Mouse (Mus musculus) midbrain, embryonic 14.5 days (tissue): ENCODE data around the gene Marcksl1. TPM values are rescaled to one million over a fixed set of nuclear protein-coding genes. Genes with fewer than 3 reads are reported as not detected.

Experiments used
- ATAC-seq: fragments of 200-750 bp; cut with Nextera tagmentation; 2 replicates; pipeline ENCODE4 v1.8.0; 2017; ENCODE audit warnings: moderate number of reproducible peaks, moderate library complexity; ENCODE audit not compliant: low FRiP score, low TSS enrichment
- DNase-seq: peaks from one replicate; pipeline ENCODE4 v3.0.0-alpha.2; 2015
- H3K27ac ChIP-seq: fragments of 300-500 bp; sonication (generic); replicated peaks from 2 replicates; pipeline ENCODE4 v1.5.1; 2014; ENCODE audit warnings: mild to moderate bottlenecking, low read depth, low read length, moderate library complexity
- H3K27me3 ChIP-seq: fragments of 300-500 bp; sonication (generic); 2 replicates; pipeline ENCODE4 v1.6.1; 2014; ENCODE audit warnings: low read length, control low read depth, mixed read lengths; ENCODE audit not compliant: control insufficient read depth, insufficient read depth
- H3K36me3 ChIP-seq: fragments of 300-500 bp; sonication (generic); 2 replicates; pipeline ENCODE4 v1.6.1; 2014; ENCODE audit warnings: low read length, control low read depth; ENCODE audit not compliant: control insufficient read depth, insufficient read depth
- H3K4me1 ChIP-seq: fragments of 300-500 bp; sonication (generic); 2 replicates; pipeline ENCODE4 v1.6.1; 2014; ENCODE audit warnings: mild to moderate bottlenecking, antibody characterized with exemption, low read length, control low read depth; ENCODE audit not compliant: control insufficient read depth, insufficient read depth
- H3K4me2 ChIP-seq: fragments of 300-500 bp; sonication (generic); 2 replicates; pipeline ENCODE4 v1.6.1; 2014; ENCODE audit warnings: mild to moderate bottlenecking, low read length, moderate library complexity
- H3K4me3 ChIP-seq: fragments of 300-500 bp; sonication (generic); replicated peaks from 2 replicates; pipeline ENCODE4 v1.5.1; 2014; ENCODE audit warnings: low read depth, low read length
- H3K9ac ChIP-seq: fragments of 300-500 bp; sonication (generic); replicated peaks from 2 replicates; pipeline ENCODE4 v1.6.1; 2014; ENCODE audit warnings: mild to moderate bottlenecking, low read length, moderate library complexity
- H3K9me3 ChIP-seq: fragments of 300-500 bp; sonication (generic); 2 replicates; pipeline ENCODE4 v1.6.1; 2016; ENCODE audit warnings: low read length, control low read depth, mixed read lengths; ENCODE audit not compliant: control insufficient read depth
- WGBS: fragments of 180-500 bp; shearing (Covaris S2); extraction: QIAGEN DNeasy Blood & Tissue Kit; methylation state at CpG from one replicate; pipeline ENCODE4 v1.1.7; 2014; 5-methylcytosine and 5-hydroxymethylcytosine counted together
- polyA plus RNA-seq: library from polyadenylated mRNA; unstranded; fragments of >200 nt; fragmentation: Nextera tagmentation; extraction: Ambion mirVana; gene quantifications from 2 replicates; pipeline ENCODE4 v1.2.1, GENCODE M21; 2014

Marcksl1 gene
- polyA plus RNA-seq = 1,591 and 1,713 TPM in 2 replicates

DNA sequence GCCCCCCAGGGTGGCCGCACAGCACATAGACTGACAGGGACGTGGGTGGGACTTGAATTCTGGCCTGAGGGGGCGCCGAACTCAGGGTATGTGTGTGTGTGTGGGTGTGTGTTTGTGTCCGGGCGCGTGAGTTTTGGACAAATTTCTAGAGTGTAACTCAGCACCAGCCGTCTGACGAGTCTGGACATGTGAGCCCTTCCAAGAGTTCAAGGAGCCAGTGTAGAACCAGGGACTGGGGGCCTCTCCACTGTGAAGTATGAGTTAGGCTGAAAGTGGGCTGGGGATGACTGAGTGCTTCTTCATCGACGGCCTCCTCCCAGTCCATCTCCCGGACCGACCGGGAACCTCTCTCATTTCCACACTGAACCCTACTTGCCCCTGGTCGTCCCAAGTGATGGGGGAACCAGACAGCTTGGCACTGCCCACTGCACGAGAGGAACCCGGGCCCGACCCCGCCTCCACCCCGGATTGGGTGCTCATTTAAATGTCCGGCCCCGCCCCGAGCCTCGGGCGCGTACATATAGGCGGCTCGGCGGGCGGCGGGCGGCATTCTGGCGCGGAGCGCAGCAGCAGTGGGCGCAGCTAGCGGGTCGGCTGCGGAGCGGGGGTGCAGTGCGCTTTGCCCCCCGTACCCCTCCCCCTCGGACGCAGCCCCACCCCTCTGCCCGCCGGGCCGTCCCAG is at the start of gene Marcksl1:
Gene Marcksl1, plus strand, starts transcription at position 496 of the 682 bp plus-strand sequence.
- DNase-seq (peak; percentile 95), ATAC-seq (peak; percentile 87)
- WGBS = 8% methylated on average over 37 of the region's 47 CpGs
- H3K9me3 ChIP-seq = no peaks in the 10 kb centered on the region
- H3K36me3 ChIP-seq = peaks cover 33% of the 10 kb centered on the region
- peak within 1 kb of the TSS; percentile 100 for H3K4me3 ChIP-seq
- H3K4me2 ChIP-seq = peak within 1 kb of the TSS; percentile 77
- no peaks in the 10 kb centered on the region for H3K27me3 ChIP-seq
- H3K4me1 ChIP-seq = peaks cover 26% of the 10 kb centered on the region
- H3K9ac ChIP-seq = peak within 1 kb of the TSS; percentile 100
- peak within 1 kb of the TSS; percentile 99 for H3K27ac ChIP-seq

DNA sequence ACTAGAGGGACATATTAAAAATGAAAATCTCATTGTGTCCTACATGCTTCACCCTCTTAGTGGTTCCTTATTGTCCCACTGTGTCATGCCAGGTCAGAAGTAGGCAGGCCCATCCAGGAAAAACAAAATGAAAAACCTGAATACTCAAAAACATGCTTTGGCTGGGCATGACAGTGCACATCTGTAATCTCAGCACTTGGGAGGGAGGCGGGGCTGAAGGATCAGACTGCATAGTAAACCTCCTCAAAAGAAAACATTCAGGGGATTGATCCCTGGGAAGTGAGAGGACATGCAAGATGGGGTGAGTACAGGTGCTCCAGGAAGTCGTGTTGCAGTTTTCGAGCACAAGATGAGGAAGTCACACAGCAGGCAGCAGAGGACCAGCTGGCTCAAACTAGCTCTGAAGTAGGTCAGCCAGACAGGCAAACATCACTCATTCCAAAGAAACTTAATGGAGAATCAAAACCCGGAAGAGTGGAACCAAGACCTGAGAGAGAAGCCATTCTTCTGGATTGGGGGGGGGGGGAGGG is 49.0 kb upstream of the Marcksl1 start:
- Histone ChIP-seq H3K4me2 (no peak overlapping the region), H3K9ac (no peak overlapping the region), H3K36me3 (peaks cover 53% of the 10 kb centered on the region), H3K27me3 (no peaks in the 10 kb centered on the region), H3K4me1 (peaks cover 7% of the 10 kb centered on the region), H3K27ac (no peak overlapping the region), H3K4me3 (no peak overlapping the region), H3K9me3 (no peaks in the 10 kb centered on the region)
- ATAC-seq (no peak), DNase-seq (no peak)
- WGBS = 86% methylated on average over 4 of the region's 4 CpGs

DNA sequence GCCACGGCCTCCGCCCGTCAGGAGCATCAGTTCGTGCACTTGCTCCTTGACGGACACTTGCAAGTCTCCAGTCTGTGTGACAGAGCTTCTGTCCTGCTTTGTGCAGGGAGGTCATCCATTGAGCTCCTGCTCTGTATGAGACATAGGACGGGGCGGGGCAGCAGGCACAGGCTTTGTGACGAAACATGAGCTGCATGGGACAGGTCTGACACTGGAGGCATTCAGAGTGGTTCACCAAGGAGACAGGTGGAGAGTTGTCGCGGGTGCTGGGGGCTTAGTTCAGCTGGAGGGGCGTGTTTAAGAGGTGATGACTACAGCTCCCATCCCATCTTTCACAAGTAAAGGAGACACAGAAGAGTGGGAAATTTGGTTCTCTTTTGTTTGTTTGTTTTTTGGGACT is 37.3 kb upstream of the Marcksl1 start:
- H3K4me1 ChIP-seq = no peaks in the 10 kb centered on the region
- H3K4me3 ChIP-seq = no peak overlapping the region
- H3K27me3 ChIP-seq = no peaks in the 10 kb centered on the region
- H3K9ac ChIP-seq = no peak overlapping the region
- H3K4me2 ChIP-seq = no peak overlapping the region
- peaks cover 88% of the 10 kb centered on the region for H3K36me3 ChIP-seq
- no peak for DNase-seq
- WGBS = 92% methylated on average over 11 of the region's 11 CpGs
- no peak for ATAC-seq
- H3K9me3 ChIP-seq = no peaks in the 10 kb centered on the region
- no peak overlapping the region for H3K27ac ChIP-seq

DNA sequence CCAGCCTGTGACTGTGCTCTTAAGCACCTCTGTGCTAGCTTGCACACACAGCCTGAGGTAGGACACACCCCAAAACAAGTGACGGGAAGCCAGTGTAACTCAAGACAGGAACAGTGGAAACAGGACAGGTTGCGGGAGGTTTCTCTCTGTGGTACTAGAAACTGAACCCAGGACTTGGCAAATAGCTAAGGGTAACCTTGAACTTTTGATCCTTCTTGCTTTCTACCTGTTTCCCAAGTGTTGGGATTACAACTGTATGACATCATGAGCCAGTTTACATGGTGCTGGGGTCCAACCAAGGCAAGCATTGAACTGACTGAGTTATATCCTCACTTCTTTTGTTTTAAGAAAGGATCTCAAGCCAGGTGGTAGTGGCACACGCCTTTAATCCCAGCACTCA is 33.5 kb upstream of the Marcksl1 start:
- ATAC-seq (no peak), DNase-seq (no peak)
- no peaks in the 10 kb centered on the region for H3K27me3 ChIP-seq
- 91% methylated on average over 3 of the region's 3 CpGs for WGBS
- H3K4me2 ChIP-seq = no peak overlapping the region
- no peak overlapping the region for H3K27ac ChIP-seq
- no peak overlapping the region for H3K9ac ChIP-seq
- no peaks in the 10 kb centered on the region for H3K9me3 ChIP-seq
- H3K4me1 ChIP-seq = no peaks in the 10 kb centered on the region
- H3K4me3 ChIP-seq = no peak overlapping the region
- H3K36me3 ChIP-seq = peaks cover 83% of the 10 kb centered on the region

DNA sequence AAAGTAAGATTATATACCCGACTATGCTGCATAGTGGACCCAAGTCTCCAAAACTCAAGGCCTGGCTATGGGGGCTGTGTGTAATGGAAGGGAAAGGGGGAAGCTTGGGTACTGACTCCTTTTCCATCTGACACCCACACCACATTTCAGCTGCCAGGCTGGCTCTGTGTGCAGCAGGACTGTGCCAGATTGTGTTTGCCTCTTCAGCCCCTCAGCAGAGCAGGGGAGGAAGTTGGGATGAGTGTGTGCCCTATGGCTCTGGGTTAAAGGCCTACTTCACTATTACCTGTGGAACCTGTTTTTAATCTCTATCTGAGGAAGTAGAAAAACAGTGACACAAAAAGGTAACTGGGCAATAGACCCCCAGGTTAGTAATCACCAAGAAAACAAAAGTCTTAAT is 32.3 kb upstream of the Marcksl1 start:
- H3K9me3 ChIP-seq = no peaks in the 10 kb centered on the region
- no peak for DNase-seq
- H3K9ac ChIP-seq = no peak overlapping the region
- 92% methylated on average over 1 of the region's 1 CpGs for WGBS
- no peak for ATAC-seq
- no peaks in the 10 kb centered on the region for H3K27me3 ChIP-seq
- no peak overlapping the region for H3K27ac ChIP-seq
- peaks cover 85% of the 10 kb centered on the region for H3K36me3 ChIP-seq
- no peaks in the 10 kb centered on the region for H3K4me1 ChIP-seq
- H3K4me2 ChIP-seq = no peak overlapping the region
- H3K4me3 ChIP-seq = no peak overlapping the region

DNA sequence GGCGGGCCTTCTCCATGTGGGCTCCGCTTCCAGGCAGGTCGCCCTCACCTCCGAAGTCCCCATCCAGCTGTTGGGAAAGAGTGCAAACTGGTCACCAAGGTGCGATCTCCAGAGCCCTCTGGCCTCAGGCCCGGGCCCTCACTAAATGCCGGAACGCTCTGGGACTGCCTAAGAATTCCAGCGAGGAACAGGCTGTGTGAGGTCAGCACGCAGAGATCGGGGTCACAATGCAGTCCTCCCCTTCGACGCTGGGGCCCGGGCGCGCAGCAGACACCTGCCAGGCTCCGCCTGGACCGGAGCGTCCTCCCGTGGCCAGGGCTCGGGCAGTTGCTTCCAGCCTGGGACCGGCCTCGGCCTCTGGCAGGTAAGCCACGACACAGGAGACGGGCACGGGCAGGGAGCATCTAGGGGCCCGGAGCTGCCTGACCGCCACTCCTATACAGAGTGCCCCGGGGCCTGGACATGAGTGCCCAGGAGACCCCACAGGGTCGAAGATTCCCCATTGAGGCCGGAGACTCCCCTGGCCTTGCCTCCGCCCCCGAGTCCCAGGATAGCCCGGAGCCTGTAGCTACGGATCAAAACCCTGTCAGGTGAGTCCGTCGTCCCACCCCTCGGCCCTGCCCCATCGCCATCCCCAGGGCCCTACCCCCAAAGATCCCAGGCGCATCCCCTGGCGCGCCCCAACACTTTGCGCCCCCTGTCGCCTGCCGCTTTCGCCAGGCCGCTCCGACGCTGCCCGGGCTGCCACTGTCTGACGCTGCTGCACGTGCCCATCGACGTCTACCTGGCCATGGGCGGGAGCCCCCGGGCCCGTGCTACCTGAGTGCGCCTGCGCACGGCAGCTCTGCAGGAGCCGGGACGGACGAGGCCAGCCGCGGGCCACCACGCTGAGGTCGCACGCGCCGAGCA is 22.2 kb upstream of the Marcksl1 start, which contains the start of the genes Tssk3 and Fam229a:
Gene Tssk3, minus strand, starts transcription at position 51 of the 909 bp plus-strand sequence.
Gene Fam229a, plus strand, starts transcription at position 219 of the 909 bp plus-strand sequence.
- 3% methylated on average over 69 of the region's 70 CpGs for WGBS
- no peaks in the 10 kb centered on the region for H3K9me3 ChIP-seq
- peak within 1 kb of the TSS; percentile 46; the same call in 1 of the 2 replicates for H3K9ac ChIP-seq
- peak within 1 kb of the TSS; percentile 31 for H3K4me3 ChIP-seq
- peaks cover 22% of the 10 kb centered on the region for H3K27me3 ChIP-seq
- no peak within 1 kb of the TSS for H3K27ac ChIP-seq
- peak within 1 kb of the TSS; percentile 63 for H3K4me2 ChIP-seq
- ATAC-seq (0 out of 2 replicates have a peak, but pooled peaks have one; percentile 50), DNase-seq (peak; percentile 76)
- peaks cover 32% of the 10 kb centered on the region for H3K36me3 ChIP-seq
- H3K4me1 ChIP-seq = peaks cover 16% of the 10 kb centered on the region; the same call in 1 of the 2 replicates

DNA sequence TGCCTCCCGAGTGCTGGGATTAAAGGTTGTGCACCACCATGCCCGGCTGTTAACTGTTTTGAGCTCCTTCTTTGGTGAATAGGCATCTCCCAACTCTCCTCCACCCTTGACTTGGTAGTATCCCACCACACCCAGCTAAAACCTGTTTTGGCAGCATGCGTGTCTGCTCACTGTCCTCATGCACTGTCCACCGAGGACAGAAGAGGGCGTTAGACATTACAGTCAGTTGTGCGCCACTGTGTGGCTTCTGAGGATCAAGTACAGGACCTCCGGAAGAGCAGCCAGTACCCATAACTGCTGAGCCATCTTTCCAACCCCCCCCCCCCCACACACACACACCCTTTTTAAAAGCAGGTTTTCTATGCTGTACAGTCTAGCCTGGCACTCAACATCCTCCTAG is 18.7 kb upstream of the Marcksl1 start:
- Histone ChIP-seq H3K36me3 (no peaks in the 10 kb centered on the region), H3K9ac (no peak overlapping the region), H3K4me2 (no peak overlapping the region), H3K27ac (no peak overlapping the region), H3K4me1 (peaks cover 24% of the 10 kb centered on the region), H3K4me3 (no peak overlapping the region), H3K27me3 (peaks cover 22% of the 10 kb centered on the region), H3K9me3 (no peaks in the 10 kb centered on the region)
- ATAC-seq = no peak
- no peak for DNase-seq
- 66% methylated on average over 7 of the region's 7 CpGs for WGBS

DNA sequence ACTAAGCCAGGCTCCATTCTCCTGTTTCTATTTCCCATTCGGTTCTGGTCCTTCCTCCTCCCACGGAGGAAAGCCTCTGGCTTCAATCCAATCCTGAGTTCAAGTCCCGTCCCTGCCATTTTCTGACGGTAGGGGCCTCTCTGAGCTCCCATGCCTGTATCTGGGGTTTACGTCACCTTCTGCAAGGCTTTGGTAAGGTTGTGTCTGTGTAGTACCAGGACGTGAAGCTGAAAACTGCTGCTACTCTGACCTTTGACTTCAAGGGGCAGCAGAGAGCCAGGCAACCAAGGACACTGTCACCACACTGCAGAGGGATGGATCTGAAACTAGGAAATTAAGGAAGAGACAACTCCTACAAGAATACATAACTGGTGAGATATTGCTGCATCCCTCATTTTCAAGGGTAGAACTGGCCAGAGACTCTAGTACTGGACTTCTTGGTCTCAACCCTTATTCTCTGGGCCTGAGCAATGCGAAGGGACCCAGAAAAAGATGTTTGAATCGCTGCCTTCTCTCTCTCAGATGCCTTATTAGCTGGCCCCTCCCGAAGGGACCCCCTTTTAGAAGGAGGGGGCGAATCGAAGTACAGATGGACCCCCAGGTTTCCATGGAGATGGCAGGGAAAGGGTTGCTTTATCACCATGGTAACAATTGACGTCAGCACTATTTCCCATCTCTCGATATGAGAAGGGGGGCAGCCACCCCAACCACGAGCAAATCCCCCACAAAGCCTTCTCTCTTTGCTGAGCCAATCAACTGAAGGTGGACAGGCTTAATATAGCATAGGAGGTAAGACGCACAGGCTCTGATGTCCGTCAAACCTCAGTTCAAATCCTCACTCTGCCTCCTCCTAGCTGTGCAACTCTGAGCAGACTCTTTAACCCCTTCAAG is 17.5 kb upstream of the Marcksl1 start:
- no peaks in the 10 kb centered on the region for H3K36me3 ChIP-seq
- DNase-seq = peak; percentile 88
- H3K4me2 ChIP-seq = peak overlapping the region; percentile 34
- peaks cover 16% of the 10 kb centered on the region for H3K27me3 ChIP-seq
- no peak overlapping the region; the same call in 1 of the 2 replicates for H3K9ac ChIP-seq
- H3K4me1 ChIP-seq = peaks cover 23% of the 10 kb centered on the region
- 13% methylated on average over 16 of the region's 16 CpGs for WGBS
- no peaks in the 10 kb centered on the region for H3K9me3 ChIP-seq
- 0 out of 2 replicates have a peak overlapping the region, but pooled peaks have one; percentile 2 for H3K4me3 ChIP-seq
- H3K27ac ChIP-seq = peak overlapping the region; percentile 82
- ATAC-seq = peak; percentile 47; the same call in 1 of the 2 replicates
